Mouse (Mus musculus) testis, adult 2 months (tissue): ENCODE results near the gene Ctf2. TPM values are rescaled to one million over a fixed set of nuclear protein-coding genes. Genes with fewer than 3 reads are reported as not detected.

Experiments
- H3K27ac ChIP-seq: fragments of 200-500 bp; 2 replicates; pipeline ENCODE4 v1.5.1; 2012; ENCODE audit warnings: low read depth, low read length; ENCODE audit not compliant: control insufficient read depth, insufficient read depth
- H3K27me3 ChIP-seq: fragments of 200-500 bp; 2 replicates; pipeline ENCODE4 v1.6.1; 2012; ENCODE audit warnings: mild to moderate bottlenecking, low read length, moderate library complexity; ENCODE audit not compliant: control insufficient read depth, insufficient read depth
- H3K36me3 ChIP-seq: fragments of 200-500 bp; 2 replicates; pipeline ENCODE4 v1.6.1; 2012; ENCODE audit warnings: mild to moderate bottlenecking, low read length; ENCODE audit not compliant: control insufficient read depth, insufficient read depth
- H3K4me1 ChIP-seq: fragments of 200-500 bp; 2 replicates; pipeline ENCODE4 v1.6.1; 2012; ENCODE audit warnings: low read length; ENCODE audit not compliant: control insufficient read depth, insufficient read depth
- H3K4me3 ChIP-seq: fragments of 200-500 bp; 2 replicates; pipeline ENCODE4 v1.5.1; 2012; ENCODE audit warnings: low read depth, mild to moderate bottlenecking, low read length, moderate library complexity, mixed read lengths; ENCODE audit not compliant: control insufficient read depth
- CTCF ChIP-seq: fragments of 200-500 bp; IDR thresholded peaks from 2 replicates; pipeline ENCODE4 v1.5.1; 2012; ENCODE audit warnings: low read depth, mild to moderate bottlenecking, inconsistent platforms, low read length, moderate library complexity; ENCODE audit not compliant: control insufficient read depth, insufficient read depth, insufficient replicate concordance
- POLR2A ChIP-seq: fragments of 200-500 bp; IDR thresholded peaks from 2 replicates; pipeline ENCODE4 v1.6.1; 2012; ENCODE audit warnings: low read depth, mild to moderate bottlenecking, inconsistent platforms, low read length, moderate library complexity; ENCODE audit not compliant: control insufficient read depth
- polyA plus RNA-seq: library from polyadenylated mRNA; depleted of rRNA; stranded (reverse); fragments of >200 nt; gene quantifications from 2 replicates; pipeline ENCODE4 v1.2.3, GENCODE M21; 2012

Ctf2 gene
- polyA plus RNA-seq, 1 experiment: not detected

- Histone ChIP-seq H3K27ac (no peak overlapping the region), H3K4me3 (no peak overlapping the region), H3K36me3 (no peaks in the 10 kb centered on the region), H3K4me1 (peaks cover 7% of the 10 kb centered on the region), H3K27me3 (no peaks in the 10 kb centered on the region)
- TF ChIP-seq POLR2A: no peak
Observed at GRCm38 (mm10) chr7:127688935-127689334, 43.0 kb downstream of the Ctf2 start.

GRCm38 (mm10) chr7:127686740-127687449 lies 45.1 kb downstream of the Ctf2 start:
- TF ChIP-seq CTCF: no peak
- no peak for TF ChIP-seq POLR2A
- H3K27me3 ChIP-seq: no peaks in the 10 kb centered on the region
- H3K4me3 ChIP-seq: no peak overlapping the region
- H3K36me3 ChIP-seq: no peaks in the 10 kb centered on the region
- peaks cover 7% of the 10 kb centered on the region for H3K4me1 ChIP-seq
- H3K27ac ChIP-seq: no peak overlapping the region

DNA sequence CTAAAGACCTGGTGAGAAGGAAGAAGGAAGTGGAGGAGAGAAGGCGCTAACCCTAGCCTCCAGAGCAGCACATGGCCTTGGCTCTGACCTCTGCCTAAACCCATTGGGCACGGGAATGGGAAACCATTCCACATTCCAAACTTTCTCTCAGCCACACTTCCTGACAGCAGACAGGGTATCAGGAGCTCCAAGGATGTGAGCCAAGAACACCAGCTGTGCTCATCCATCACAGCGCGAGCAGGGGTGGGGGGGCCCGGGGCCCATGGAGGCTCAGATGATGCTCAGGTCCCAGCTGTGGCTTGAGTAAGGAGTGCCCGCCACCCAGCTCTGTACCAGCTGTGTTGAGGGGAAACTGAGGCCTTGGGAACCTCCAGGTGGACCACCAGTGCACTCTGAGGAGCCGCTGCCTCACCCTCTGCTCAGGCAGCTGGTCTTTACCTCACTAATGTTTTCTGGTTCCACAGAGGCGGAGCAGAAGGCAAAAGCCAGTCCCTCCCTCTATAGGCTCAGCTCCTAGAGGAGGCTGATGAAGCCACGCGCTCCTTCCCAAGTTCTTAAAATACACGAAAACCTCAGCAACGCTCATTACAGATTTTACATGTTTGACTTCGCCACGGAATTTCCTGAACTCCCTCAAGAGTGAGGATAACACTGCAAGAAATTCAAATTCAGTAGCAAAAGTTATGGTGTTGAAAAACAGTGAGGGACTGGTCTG lies 46.5 kb downstream of the Ctf2 start:
- H3K27me3 ChIP-seq: no peaks in the 10 kb centered on the region
- H3K27ac ChIP-seq: no peak overlapping the region; the same call in 1 of the 2 replicates
- TF ChIP-seq CTCF (no peak), POLR2A (no peak)
- H3K36me3 ChIP-seq: no peaks in the 10 kb centered on the region
- H3K4me1 ChIP-seq: peaks cover 2% of the 10 kb centered on the region; the same call in 1 of the 2 replicates
- no peak overlapping the region for H3K4me3 ChIP-seq

GRCm38 (mm10) chr7:127681888-127682553 lies 49.9 kb downstream of the Ctf2 start:
- H3K27me3 ChIP-seq: no peaks in the 10 kb centered on the region
- TF ChIP-seq CTCF: no peak
- TF ChIP-seq POLR2A: no peak
- no peaks in the 10 kb centered on the region for H3K36me3 ChIP-seq
- no peaks in the 10 kb centered on the region for H3K4me1 ChIP-seq
- no peak overlapping the region for H3K4me3 ChIP-seq
- H3K27ac ChIP-seq: no peak overlapping the region; the same call in 1 of the 2 replicates

GRCm38 (mm10) chr7:127680541-127680940 lies 51.4 kb downstream of the Ctf2 start:
- no peaks in the 10 kb centered on the region for H3K27me3 ChIP-seq
- H3K4me3 ChIP-seq: no peak overlapping the region
- H3K4me1 ChIP-seq: no peaks in the 10 kb centered on the region

GRCm38 (mm10) chr7:127678811-127679210 lies 53.2 kb downstream of the Ctf2 start:
- Histone ChIP-seq H3K27me3 (no peaks in the 10 kb centered on the region), H3K4me3 (no peak overlapping the region), H3K36me3 (no peaks in the 10 kb centered on the region), H3K27ac (no peak overlapping the region), H3K4me1 (no peaks in the 10 kb centered on the region)
- TF ChIP-seq CTCF (no peak), POLR2A (no peak)

More at GRCm38 (mm10) chr7:127680541-127680940, 51.4 kb downstream of the Ctf2 start:
- Histone ChIP-seq H3K27ac (no peak overlapping the region), H3K36me3 (no peaks in the 10 kb centered on the region)
- TF ChIP-seq CTCF (no peak), POLR2A (no peak)

GRCm38 (mm10) chr7:127677609-127678008 lies 54.4 kb downstream of the Ctf2 start:
- H3K4me1 ChIP-seq: no peaks in the 10 kb centered on the region
- H3K4me3 ChIP-seq: no peak overlapping the region
- H3K27ac ChIP-seq: no peak overlapping the region
- no peaks in the 10 kb centered on the region for H3K27me3 ChIP-seq
- TF ChIP-seq POLR2A: no peak
- TF ChIP-seq CTCF: no peak
- no peaks in the 10 kb centered on the region for H3K36me3 ChIP-seq
